Mouse (Mus musculus) layer of hippocampus, adult 6 months (tissue): ENCODE results near the gene Chchd10. TPM values are rescaled to one million over a fixed set of nuclear protein-coding genes. Genes with fewer than 3 reads are reported as not detected.

ENCODE experiments used
- long read RNA-seq, 2 experiments: library from polyadenylated mRNA; unstranded; transcript quantifications; one replicate each; pipeline ENCODE4 v2.0.0; 2019 to 2020
- polyA plus RNA-seq: library from polyadenylated mRNA; unstranded; fragments of <200 nt; fragmentation: Nextera tagmentation; gene quantifications from 2 replicates; pipeline ENCODE4 v1.2.3, GENCODE M21; 2021

Gene Chchd10
- 1,305 and 1,353 TPM in 2 replicates for polyA plus RNA-seq
- long read RNA-seq, experiment 1, transcript Chchd10-201 (4 exons, 939 nt) = major isoform, 681 of 703 reads
- long read RNA-seq, experiment 1, partial matches to known transcripts = 16 of 703 reads
- long read RNA-seq, experiment 1, other reads (novel, unspliced or antisense) = 4 of 703 reads
- long read RNA-seq, experiment 2, transcript Chchd10-201 (4 exons, 939 nt) = major isoform, 58 of 61 reads
- long read RNA-seq, experiment 2, partial matches to known transcripts = 1 of 61 reads
- long read RNA-seq, experiment 2, other reads (novel, unspliced or antisense) = 1 of 61 reads

GRCm38 (mm10) chr10:75932891-75933290 lies at the start of gene Chchd10:
Gene Chchd10 (plus strand): TSS chr10:75933130.

GRCm38 (mm10) chr10:75893089-75893750 lies 39.7 kb upstream of the Chchd10 start, which contains the start of gene Derl3:
Gene Derl3 (plus strand): TSS chr10:75893413.

GRCm38 (mm10) chr10:75921026-75921725 lies 11.8 kb upstream of the Chchd10 start, which contains the start of gene Smarcb1:
Gene Smarcb1 (minus strand): TSS chr10:75921617.

GRCm38 (mm10) chr10:75935680-75936541 lies 3.0 kb downstream of the Chchd10 start, which contains the start of gene Mmp11:
Gene Mmp11 (minus strand): TSS chr10:75936496.

GRCm38 (mm10) chr10:75940520-75940919 lies 7.6 kb downstream of the Chchd10 start, which contains the start of gene Gm867:
Gene Gm867 (minus strand): TSS chr10:75940672.

GRCm38 (mm10) chr10:75942736-75943477 lies 10.0 kb downstream of the Chchd10 start, which contains the start of gene Vpreb3:
Gene Vpreb3 (plus strand): TSS chr10:75943057.

GRCm38 (mm10) chr10:75954381-75954811 lies 21.5 kb downstream of the Chchd10 start, which contains the start of gene Gm5134:
Gene Gm5134 (plus strand): TSS chr10:75954514.

Other genes starting within 250 kb of the Chchd10 start
- gene Cabin1, start 168.8 kb upstream of the Chchd10 start, polyA plus RNA-seq = 15.1 and 22.2 TPM in 2 replicates
- gene Ddt, start 159.7 kb upstream of the Chchd10 start, polyA plus RNA-seq = 194 and 202 TPM in 2 replicates
- gene Gm20441, start 152.2 kb upstream of the Chchd10 start, polyA plus RNA-seq = not detected in 2 replicates
- gene Gstt3, start 151.7 kb upstream of the Chchd10 start, polyA plus RNA-seq = 8.2 and 13.6 TPM in 2 replicates
- gene Gstt1, start 134.5 kb upstream of the Chchd10 start, polyA plus RNA-seq = 38.2 and 46.0 TPM in 2 replicates
- gene Gstt4, start 110.6 kb upstream of the Chchd10 start, polyA plus RNA-seq = not detected in 2 replicates
- gene Gstt2, start 95.7 kb upstream of the Chchd10 start, polyA plus RNA-seq = 5.4 and 8.1 TPM in 2 replicates
- 1,436 and 1,590 TPM in 2 replicates for gene Mif, start 72.9 kb upstream of the Chchd10 start, polyA plus RNA-seq
- 2.1 and 2.3 TPM in 2 replicates for gene Derl3, start 39.7 kb upstream of the Chchd10 start, polyA plus RNA-seq
- 110 and 116 TPM in 2 replicates for gene Smarcb1, start 11.5 kb upstream of the Chchd10 start, polyA plus RNA-seq
- gene Mmp11, start 3.4 kb downstream of the Chchd10 start, polyA plus RNA-seq = 1.3 and 1.4 TPM in 2 replicates
- 0.13 and 0.26 TPM in 2 replicates for gene Gm867, start 7.5 kb downstream of the Chchd10 start, polyA plus RNA-seq
- 0.26 TPM in 1 of 2 replicates, not detected in the other for gene Vpreb3, start 9.9 kb downstream of the Chchd10 start, polyA plus RNA-seq
- not detected in 2 replicates for gene Gm5134, start 21.4 kb downstream of the Chchd10 start, polyA plus RNA-seq
- gene Zfp280b, start 99.5 kb downstream of the Chchd10 start, polyA plus RNA-seq = 3.1 and 4.4 TPM in 2 replicates
- not detected in 2 replicates for gene Slc5a4b, start 177.8 kb downstream of the Chchd10 start, polyA plus RNA-seq
- not detected in 2 replicates for gene Slc5a4a, start 214.3 kb downstream of the Chchd10 start, polyA plus RNA-seq